17 mouse cellular contexts compared by ENCODE assay signal in genomic region chr8:40124402-40124801, GRCm38 (mm10).
"Had no signal": no experiment of that assay in that cellular context is flagged by ENCODE, and none has a peak within 500 bp of the region (broad histone marks: within the 10 kb centered on the region; RNA-seq: fewer than 3 reads in every experiment).

No protein-coding gene starts in this region.

- H3K36me3 ChIP-seq: lung, embryonic 15.5 days; midbrain, embryonic 13.5 days; midbrain, embryonic 15.5 days; neural tube, embryonic 12.5 days; stomach, embryonic 15.5 days had no signal

- H3K4me1 ChIP-seq: lung, embryonic 15.5 days; megakaryocyte, embryonic 14.5 days; midbrain, embryonic 13.5 days; midbrain, embryonic 15.5 days; neural tube, embryonic 12.5 days; stomach, embryonic 15.5 days had no signal

- ATAC-seq: lung, postnatal 0 days; midbrain, embryonic 13.5 days; midbrain, embryonic 15.5 days had no signal

- H3K9me3 ChIP-seq: lung, embryonic 15.5 days; megakaryocyte, embryonic 14.5 days; midbrain, embryonic 13.5 days; midbrain, embryonic 15.5 days; neural tube, embryonic 12.5 days; stomach, embryonic 15.5 days had no signal

- H3K4me3 ChIP-seq: lung, embryonic 15.5 days; megakaryocyte, embryonic 14.5 days; midbrain, embryonic 13.5 days; midbrain, embryonic 15.5 days; neural tube, embryonic 12.5 days; stomach, embryonic 15.5 days had no signal

- DNase-seq: lung, adult 2 months; lung, postnatal 14 days; lung, postnatal 36 days; right cerebral cortex, postnatal 14 days; thymus, adult 2 months; thymus, postnatal 25 days; thymus, postnatal 4 days had no signal

- H3K4me2 ChIP-seq: lung, embryonic 15.5 days; midbrain, embryonic 11.5 days; midbrain, embryonic 13.5 days; midbrain, embryonic 15.5 days; neural tube, embryonic 12.5 days; stomach, embryonic 15.5 days had no signal

- H3K27me3 ChIP-seq: lung, embryonic 15.5 days; megakaryocyte, embryonic 14.5 days; midbrain, embryonic 13.5 days; midbrain, embryonic 15.5 days; neural tube, embryonic 12.5 days; stomach, embryonic 15.5 days had no signal

- H3K9ac ChIP-seq: lung, embryonic 15.5 days; midbrain, embryonic 13.5 days; midbrain, embryonic 15.5 days; neural tube, embryonic 12.5 days; stomach, embryonic 15.5 days had no signal

- H3K27ac ChIP-seq: lung, embryonic 15.5 days; macrophage; midbrain, embryonic 13.5 days; midbrain, embryonic 15.5 days; neural tube, embryonic 12.5 days; stomach, embryonic 15.5 days; stomach, postnatal 0 days had no signal
